Mouse (Mus musculus): ENCODE measurements at regions not wholly inside any gene's neighbourhood (a gene's known extent, or its start where the extent isn't known, plus 50 kb on each side); places are given as distances from the start of the nearest gene placed in this dataset.

GRCm38 (mm10) chr2:139230453-139230852 lies 263.3 kb upstream of the Sptlc3 start:
- Histone ChIP-seq H3K4me3 (no peak overlapping the region), H3K9ac (no peak overlapping the region), H3K4me2 (replicated peaks) (no peak overlapping the region), H3K27ac (no peak overlapping the region), H3K27me3 (no peaks in the 10 kb centered on the region), H3K4me1 (no peaks in the 10 kb centered on the region), H3K9me3 (replicated peaks) (no peaks in the 10 kb centered on the region), H3K36me3 (no peaks in the 10 kb centered on the region)
- 32% methylated on average over 3 of the region's 3 CpGs for WGBS
- no peak for ATAC-seq (ENCODE audit: low FRiP score)

DNA sequence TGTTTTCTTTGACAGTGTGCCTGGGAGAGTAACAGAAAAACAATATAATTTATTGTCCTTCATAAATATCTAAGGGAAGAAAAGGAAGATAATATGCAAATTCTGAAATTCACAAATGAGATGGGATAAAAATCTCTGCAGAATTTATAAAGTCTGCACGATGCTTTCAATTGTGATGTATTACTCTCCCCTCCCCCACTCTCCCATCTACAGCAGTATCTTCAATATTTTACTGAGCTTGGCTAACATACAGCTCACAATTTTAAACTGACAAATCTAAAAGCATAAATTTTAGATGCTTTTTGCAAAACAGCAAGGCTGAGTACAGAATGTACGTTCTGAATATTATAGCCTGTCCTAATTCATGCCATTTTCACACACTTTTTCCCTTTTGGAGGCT lies 243.6 kb upstream of the Sptlc3 start:
- H3K9ac ChIP-seq: no peak overlapping the region
- no peak overlapping the region for H3K27ac ChIP-seq
- H3K9me3 ChIP-seq (replicated peaks): no peaks in the 10 kb centered on the region
- H3K27me3 ChIP-seq: no peaks in the 10 kb centered on the region
- 85% methylated on average over 2 of the region's 2 CpGs for WGBS
- H3K4me2 ChIP-seq (replicated peaks): no peak overlapping the region
- ATAC-seq (ENCODE audit: low FRiP score): no peak
- no peak overlapping the region for H3K4me3 ChIP-seq
- H3K36me3 ChIP-seq: no peaks in the 10 kb centered on the region
- H3K4me1 ChIP-seq: no peaks in the 10 kb centered on the region

GRCm38 (mm10) chr2:139267119-139267518 lies 226.6 kb upstream of the Sptlc3 start:
- H3K4me3 ChIP-seq: no peak overlapping the region
- H3K27ac ChIP-seq: no peak overlapping the region
- no peaks in the 10 kb centered on the region for H3K27me3 ChIP-seq
- H3K36me3 ChIP-seq: no peaks in the 10 kb centered on the region
- H3K9ac ChIP-seq: no peak overlapping the region
- no peaks in the 10 kb centered on the region for H3K9me3 ChIP-seq (replicated peaks)
- ATAC-seq (ENCODE audit: low FRiP score): no peak
- H3K4me1 ChIP-seq: no peaks in the 10 kb centered on the region
- no peak overlapping the region for H3K4me2 ChIP-seq (replicated peaks)
- 88% methylated on average over 2 of the region's 2 CpGs for WGBS

- WGBS: 81% methylated on average over 5 of the region's 5 CpGs
- no peak for ATAC-seq (ENCODE audit: low FRiP score)
Measured at GRCm38 (mm10) chr2:139276581-139276980, 217.1 kb upstream of the Sptlc3 start.

DNA sequence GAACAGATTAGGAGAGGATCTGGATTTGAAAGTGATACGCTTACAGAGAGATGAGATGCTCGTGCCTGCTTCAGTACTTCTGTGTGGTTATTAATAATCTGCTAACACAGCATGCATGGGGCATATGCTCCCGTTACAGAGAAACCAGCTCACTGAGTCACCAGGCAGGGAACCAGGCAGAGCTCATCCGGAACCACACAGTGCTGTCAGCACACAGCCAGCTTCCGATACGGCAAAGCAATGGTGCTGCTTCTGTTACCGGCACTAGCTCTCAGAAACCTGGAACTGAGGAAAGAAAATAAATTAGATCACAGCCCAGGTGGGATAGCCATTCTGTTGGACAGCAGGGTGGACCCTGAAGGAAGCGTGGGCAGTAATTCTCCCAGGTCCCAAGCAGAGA lies 216.1 kb upstream of the Sptlc3 start:
- H3K27ac ChIP-seq: no peak overlapping the region
- H3K9ac ChIP-seq: no peak overlapping the region
- H3K27me3 ChIP-seq: no peaks in the 10 kb centered on the region
- no peak for ATAC-seq (ENCODE audit: low FRiP score)
- no peaks in the 10 kb centered on the region for H3K36me3 ChIP-seq
- 87% methylated on average over 8 of the region's 8 CpGs for WGBS
- no peak overlapping the region for H3K4me3 ChIP-seq
- H3K4me1 ChIP-seq: no peaks in the 10 kb centered on the region
- H3K4me2 ChIP-seq (replicated peaks): no peak overlapping the region
- H3K9me3 ChIP-seq (replicated peaks): no peaks in the 10 kb centered on the region

More at GRCm38 (mm10) chr2:139276581-139276980, 217.1 kb upstream of the Sptlc3 start:
- Histone ChIP-seq H3K27me3 (no peaks in the 10 kb centered on the region), H3K9ac (no peak overlapping the region), H3K36me3 (no peaks in the 10 kb centered on the region), H3K4me3 (no peak overlapping the region), H3K27ac (no peak overlapping the region), H3K4me2 (replicated peaks) (no peak overlapping the region), H3K4me1 (no peaks in the 10 kb centered on the region), H3K9me3 (replicated peaks) (no peaks in the 10 kb centered on the region)

GRCm38 (mm10) chr2:139281056-139281455 lies 212.7 kb upstream of the Sptlc3 start:
- no peaks in the 10 kb centered on the region for H3K27me3 ChIP-seq
- 71% methylated on average over 3 of the region's 3 CpGs for WGBS
- no peak overlapping the region for H3K4me3 ChIP-seq
- no peaks in the 10 kb centered on the region for H3K9me3 ChIP-seq (replicated peaks)
- no peaks in the 10 kb centered on the region for H3K36me3 ChIP-seq
- no peak overlapping the region for H3K9ac ChIP-seq
- H3K27ac ChIP-seq: no peak overlapping the region
- H3K4me2 ChIP-seq (replicated peaks): no peak overlapping the region
- no peaks in the 10 kb centered on the region for H3K4me1 ChIP-seq
- no peak for ATAC-seq (ENCODE audit: low FRiP score)

DNA sequence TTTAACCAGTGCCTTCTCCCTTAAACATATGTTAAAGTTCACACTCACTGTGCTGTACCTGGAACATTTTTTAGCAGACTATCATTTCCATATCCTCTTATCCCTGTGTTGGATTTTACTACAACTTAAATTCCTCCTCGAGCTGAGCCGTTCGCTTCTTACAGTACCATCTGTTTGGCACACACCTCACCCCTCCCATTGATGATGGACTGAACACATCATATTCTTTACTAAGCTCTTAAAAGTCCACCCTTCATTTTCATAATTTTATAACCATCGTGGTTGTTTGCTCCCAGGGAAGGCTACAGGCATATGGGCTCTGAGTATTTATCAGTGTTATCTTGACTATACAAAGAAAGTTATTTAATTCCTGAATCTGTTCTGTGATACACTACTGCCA lies 209.4 kb upstream of the Sptlc3 start:
- Histone ChIP-seq H3K4me2 (replicated peaks) (no peak overlapping the region), H3K27me3 (no peaks in the 10 kb centered on the region), H3K4me3 (no peak overlapping the region), H3K4me1 (no peaks in the 10 kb centered on the region), H3K27ac (no peak overlapping the region), H3K9me3 (replicated peaks) (no peaks in the 10 kb centered on the region), H3K9ac (no peak overlapping the region), H3K36me3 (no peaks in the 10 kb centered on the region)
- ATAC-seq (ENCODE audit: low FRiP score): no peak
- WGBS: 89% methylated on average over 4 of the region's 4 CpGs

GRCm38 (mm10) chr2:139286446-139286845 lies 207.3 kb upstream of the Sptlc3 start:
- no peaks in the 10 kb centered on the region for H3K36me3 ChIP-seq
- no peaks in the 10 kb centered on the region for H3K4me1 ChIP-seq
- H3K9me3 ChIP-seq (replicated peaks): no peaks in the 10 kb centered on the region
- no peaks in the 10 kb centered on the region for H3K27me3 ChIP-seq
- no peak overlapping the region for H3K9ac ChIP-seq
- H3K27ac ChIP-seq: no peak overlapping the region
- WGBS: 55% methylated on average over 2 of the region's 2 CpGs
- H3K4me3 ChIP-seq: no peak overlapping the region
- ATAC-seq (ENCODE audit: low FRiP score): no peak
- no peak overlapping the region for H3K4me2 ChIP-seq (replicated peaks)

DNA sequence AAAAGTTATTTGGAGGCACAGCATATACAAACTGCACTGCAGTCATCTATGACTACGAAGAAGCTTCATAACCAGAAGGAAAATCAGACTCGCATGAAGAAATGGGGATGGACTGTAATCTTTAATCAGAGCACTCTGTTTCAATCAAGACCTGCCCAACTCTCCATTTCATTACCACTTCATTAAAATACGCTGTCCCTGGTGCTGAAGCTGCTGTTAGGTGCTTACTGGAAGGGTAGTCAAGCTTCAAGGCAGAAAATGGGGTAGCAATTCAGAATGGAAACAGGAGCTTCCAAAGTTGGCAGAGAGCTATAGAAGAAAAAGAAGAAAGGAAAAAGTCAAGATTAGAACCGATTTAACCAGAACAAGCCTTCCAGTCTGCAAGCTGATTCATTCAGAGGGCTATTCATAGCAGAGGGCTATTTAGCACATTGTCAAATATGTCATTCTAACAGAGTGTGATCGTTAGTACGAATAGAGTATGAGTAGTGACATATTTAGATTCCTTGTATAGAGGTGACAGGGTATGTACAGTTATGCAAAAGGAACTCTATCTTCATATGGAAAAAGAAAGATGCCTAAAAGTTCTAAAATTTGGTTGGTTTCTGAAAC lies 195.1 kb upstream of the Sptlc3 start:
- no peak overlapping the region for H3K9ac ChIP-seq
- WGBS: 64% methylated on average over 6 of the region's 6 CpGs

DNA sequence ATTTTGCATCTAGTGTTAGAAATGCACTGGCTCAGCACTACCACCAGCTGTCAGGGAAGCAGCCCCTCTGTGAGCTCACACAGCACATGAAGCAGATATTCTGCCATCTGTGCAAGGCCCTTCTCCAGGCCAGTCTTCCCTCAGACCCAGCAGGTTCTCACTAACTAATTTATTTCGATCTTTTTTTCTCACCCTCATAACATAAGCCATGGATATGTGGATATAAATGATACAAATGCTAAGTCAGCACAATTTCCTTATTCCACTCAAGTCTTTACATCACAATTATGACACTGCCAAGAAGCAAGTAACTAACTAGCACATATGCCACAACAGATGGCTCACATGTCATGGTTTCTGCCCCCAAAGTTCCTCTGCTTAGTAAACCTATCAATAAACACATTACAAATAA lies 182.3 kb upstream of the Sptlc3 start:
- 65% methylated on average over 1 of the region's 1 CpGs for WGBS
- Histone ChIP-seq H3K27me3 (no peaks in the 10 kb centered on the region), H3K27ac (no peak overlapping the region), H3K4me1 (no peaks in the 10 kb centered on the region), H3K9me3 (replicated peaks) (no peaks in the 10 kb centered on the region), H3K4me2 (replicated peaks) (no peak overlapping the region), H3K9ac (no peak overlapping the region), H3K4me3 (no peak overlapping the region), H3K36me3 (no peaks in the 10 kb centered on the region)
- no peak for ATAC-seq (ENCODE audit: low FRiP score)

More for the DNA sequence above, 195.1 kb upstream of the Sptlc3 start:
- Histone ChIP-seq H3K27ac (no peak overlapping the region), H3K4me1 (no peaks in the 10 kb centered on the region), H3K27me3 (no peaks in the 10 kb centered on the region), H3K9me3 (replicated peaks) (no peaks in the 10 kb centered on the region), H3K36me3 (no peaks in the 10 kb centered on the region), H3K4me3 (no peak overlapping the region), H3K4me2 (replicated peaks) (no peak overlapping the region)
- ATAC-seq (ENCODE audit: low FRiP score): no peak

DNA sequence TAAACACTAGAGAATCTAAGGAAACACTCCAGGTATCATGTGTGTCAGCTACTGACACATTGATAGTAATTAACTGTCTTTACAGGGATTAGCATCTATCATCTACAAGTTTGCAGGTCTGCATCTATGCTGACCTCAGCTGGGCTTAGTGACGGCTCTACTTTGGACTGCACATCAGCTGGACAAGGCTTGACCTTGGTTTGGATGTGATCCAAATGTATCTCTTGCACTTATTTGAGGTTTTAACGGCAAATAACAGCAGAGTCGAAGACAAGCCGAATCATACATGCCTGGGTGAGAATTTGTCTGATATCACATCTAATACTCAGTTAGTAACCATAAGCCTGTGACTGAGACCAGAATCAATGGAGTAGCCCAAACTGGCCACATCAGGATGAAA lies 181.7 kb upstream of the Sptlc3 start:
- H3K4me3 ChIP-seq: no peak overlapping the region
- no peaks in the 10 kb centered on the region for H3K9me3 ChIP-seq (replicated peaks)
- H3K9ac ChIP-seq: no peak overlapping the region
- no peaks in the 10 kb centered on the region for H3K4me1 ChIP-seq
- H3K4me2 ChIP-seq (replicated peaks): no peak overlapping the region
- no peaks in the 10 kb centered on the region for H3K36me3 ChIP-seq
- no peak for ATAC-seq (ENCODE audit: low FRiP score)
- H3K27me3 ChIP-seq: no peaks in the 10 kb centered on the region
- no peak overlapping the region for H3K27ac ChIP-seq
- WGBS: 87% methylated on average over 4 of the region's 4 CpGs

- Histone ChIP-seq H3K4me3 (no peak overlapping the region), H3K4me2 (replicated peaks) (no peak overlapping the region), H3K27me3 (no peaks in the 10 kb centered on the region), H3K9me3 (replicated peaks) (no peaks in the 10 kb centered on the region), H3K27ac (no peak overlapping the region), H3K4me1 (no peaks in the 10 kb centered on the region), H3K36me3 (no peaks in the 10 kb centered on the region), H3K9ac (no peak overlapping the region)
- ATAC-seq (ENCODE audit: low FRiP score): no peak
- WGBS: 85% methylated on average over 2 of the region's 2 CpGs
Measured at GRCm38 (mm10) chr2:139322509-139322908, 171.2 kb upstream of the Sptlc3 start.

DNA sequence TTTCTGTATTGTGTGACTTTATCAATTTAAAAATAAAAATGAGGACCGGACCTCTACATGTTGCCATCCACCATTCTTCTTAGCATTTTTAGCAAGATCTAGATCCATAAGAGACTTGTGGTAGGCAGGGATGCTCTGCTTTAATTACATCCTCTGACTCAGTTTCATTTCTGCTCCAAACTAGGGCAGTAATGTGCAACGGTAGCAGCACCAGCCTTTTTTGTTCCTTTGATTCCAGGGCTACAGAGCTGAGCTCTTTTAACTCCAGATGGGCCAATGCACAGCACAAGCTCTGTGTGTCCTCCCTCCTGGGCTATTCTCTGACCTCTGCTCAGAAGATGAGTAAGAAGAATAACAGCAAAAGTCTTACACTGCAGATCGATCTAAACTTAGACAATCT lies 168.2 kb upstream of the Sptlc3 start:
- no peaks in the 10 kb centered on the region for H3K9me3 ChIP-seq (replicated peaks)
- no peaks in the 10 kb centered on the region for H3K4me1 ChIP-seq
- WGBS: 79% methylated on average over 3 of the region's 3 CpGs
- H3K9ac ChIP-seq: no peak overlapping the region
- no peak for ATAC-seq (ENCODE audit: low FRiP score)
- H3K27me3 ChIP-seq: no peaks in the 10 kb centered on the region
- no peak overlapping the region for H3K4me2 ChIP-seq (replicated peaks)
- no peak overlapping the region for H3K4me3 ChIP-seq
- H3K36me3 ChIP-seq: no peaks in the 10 kb centered on the region
- H3K27ac ChIP-seq: no peak overlapping the region

All from hindbrain, embryonic 12.5 days (tissue).